Mouse (Mus musculus): Measurements from ENCODE around the gene Olfr871. TPM values are rescaled to one million over a fixed set of nuclear protein-coding genes. Genes with fewer than 3 reads are reported as not detected.

Olfr871 gene
- not detected for total RNA-seq (2023)

GRCm38 (mm10) chr9:20211907-20212306 lies at the start of gene Olfr871:
TSS of gene Olfr871 (plus strand) at chr9:20212207.

GRCm38 (mm10) chr9:20173957-20174356 lies 38.0 kb upstream of the Olfr871 start, which contains the start of gene Olfr870:
TSS of gene Olfr870 (minus strand) at chr9:20174057.

GRCm38 (mm10) chr9:20236819-20237218 lies 24.8 kb downstream of the Olfr871 start, which contains the start of gene Olfr872:
TSS of gene Olfr872 (plus strand) at chr9:20237119.

Other genes with a start within 250 kb of the Olfr871 start
- gene Olfr866, start 184.2 kb upstream of the Olfr871 start, total RNA-seq (2023): not detected
- not detected for gene Olfr867, start 154.6 kb upstream of the Olfr871 start, total RNA-seq (2023)
- not detected for gene Olfr868, start 113.6 kb upstream of the Olfr871 start, total RNA-seq (2023)
- gene Olfr869, start 83.2 kb upstream of the Olfr871 start, total RNA-seq (2023): not detected
- gene Olfr870, start 38.1 kb upstream of the Olfr871 start, total RNA-seq (2023): not detected
- gene Olfr872, start 24.9 kb downstream of the Olfr871 start, total RNA-seq (2023): not detected
- under 1 TPM in 1 of 2 experiments, not detected in 1; 0.36 TPM for gene Olfr39, start 70.1 kb downstream of the Olfr871 start, total RNA-seq (2023)
- gene Olfr873, start 86.3 kb downstream of the Olfr871 start, total RNA-seq (2023): not detected
- not detected for gene Olfr18, start 123.9 kb downstream of the Olfr871 start, total RNA-seq (2023)
- gene Zfp560, start 173.0 kb downstream of the Olfr871 start, total RNA-seq (2023): 1 to 10 TPM; 7.0 to 8.6 TPM
- gene Zfp26, start 248.0 kb downstream of the Olfr871 start, total RNA-seq (2023): 10 to 100 TPM; 44.7 to 45.4 TPM

Measured in T-cell, adult 66 days (primary cell).